Mouse (Mus musculus): ENCODE measurements around the gene Pcnx.

GRCm38 (mm10) chr12:81936066-81936465 lies 76.2 kb downstream of the Pcnx start:
- TF ChIP-seq CTCF (conservative IDR thresholded peaks at IDR 0.05; ENCODE audit: insufficient read depth, insufficient read length, low read depth, low read length) (no peak), POLR2A (IDR thresholded peaks at IDR 0.05; ENCODE audit: low read depth, low read length) (no peak)

All from kidney, adult 2 months (tissue).